Mouse (Mus musculus): ENCODE data around the gene Mmd2. TPM values are rescaled to one million over a fixed set of nuclear protein-coding genes. Genes with fewer than 3 reads are reported as not detected.

The Mmd2 gene
- total and polyA plus RNA-seq, 2 experiments from 2014 or later: 112 to 127 TPM

DNA sequence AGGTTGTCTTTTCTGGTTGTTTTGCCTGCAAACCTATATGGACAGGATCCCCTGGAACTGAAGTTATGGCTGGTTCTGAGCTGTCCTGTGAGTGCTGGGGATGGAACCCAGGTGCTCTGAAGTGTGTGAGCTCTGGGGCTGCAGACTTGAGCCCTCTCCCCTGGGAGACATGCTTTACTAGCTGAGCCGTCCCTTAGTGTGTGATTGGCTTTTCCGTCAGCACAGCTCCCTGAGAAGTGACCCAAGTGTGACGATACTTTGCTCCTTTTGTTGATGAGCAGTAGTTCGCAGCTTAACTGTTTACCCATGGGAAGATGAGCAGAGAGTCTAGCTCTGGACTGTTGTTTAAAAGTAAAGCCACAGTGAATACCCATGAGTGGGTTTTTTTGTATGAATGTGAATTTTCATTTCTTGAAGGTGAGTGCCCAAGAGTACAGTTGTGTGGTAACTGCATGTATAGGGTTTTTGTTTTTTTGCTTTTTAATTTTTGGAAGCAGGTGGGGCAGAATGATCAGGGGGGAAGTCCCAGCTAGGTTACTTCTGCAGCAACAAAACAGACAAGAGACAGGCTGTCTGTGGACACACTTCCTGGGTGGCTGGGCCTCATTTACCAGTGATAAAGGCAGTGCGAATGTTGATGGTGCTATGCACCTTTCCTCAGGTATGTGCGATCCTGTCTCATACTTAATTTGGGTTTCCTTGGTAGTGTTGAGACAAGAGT is 32.9 kb upstream of the Mmd2 start:
- TF ChIP-seq CTCF (IDR thresholded peaks at IDR 0.05; ENCODE audit: low read depth): no peak
- Histone ChIP-seq H3K4me3 (ENCODE audit: low read depth, low read length) (no peak overlapping the region), H3K27me3 (ENCODE audit: insufficient read depth, low read length) (no peaks in the 10 kb centered on the region), H3K9me3 (ENCODE audit: low read length) (no peaks in the 10 kb centered on the region), H3K27ac (ENCODE audit: low read depth, low read length) (no peak overlapping the region), H3K4me1 (ENCODE audit: insufficient read depth) (no peaks in the 10 kb centered on the region), H3K9ac (no peak overlapping the region), H3K4me2 (ENCODE audit: low read depth) (no peak overlapping the region), H3K36me3 (ENCODE audit: insufficient read depth) (peaks cover 20% of the 10 kb centered on the region)
- DNase-seq (no peak), ATAC-seq (no peak)
- 90% methylated on average over 6 of the region's 6 CpGs for WGBS

DNA sequence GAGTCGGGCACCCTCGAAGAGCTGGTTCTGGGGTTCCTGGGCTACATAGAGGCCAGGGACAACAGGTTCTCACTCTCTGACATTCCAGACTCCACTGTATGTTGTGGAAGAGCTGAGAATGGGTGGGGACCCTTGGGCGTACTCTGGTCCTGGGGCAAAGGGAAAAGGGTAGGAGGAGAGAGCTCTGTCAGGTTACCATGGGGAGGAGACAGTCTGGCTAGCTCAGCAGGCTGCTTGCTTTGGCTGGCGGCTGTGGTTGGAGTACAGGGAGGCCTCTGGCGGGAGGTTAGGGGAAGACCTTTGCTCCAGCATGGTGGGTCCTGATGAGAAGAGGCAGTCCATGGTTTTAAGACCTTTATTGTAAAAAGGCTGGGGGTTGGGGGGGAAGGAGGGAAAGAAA is 31.5 kb upstream of the Mmd2 start:
- H3K9ac ChIP-seq: no peak overlapping the region
- H3K9me3 ChIP-seq (ENCODE audit: low read length): no peaks in the 10 kb centered on the region
- WGBS: 84% methylated on average over 5 of the region's 5 CpGs
- no peak overlapping the region for H3K4me2 ChIP-seq (ENCODE audit: low read depth)
- H3K27me3 ChIP-seq (ENCODE audit: insufficient read depth, low read length): no peaks in the 10 kb centered on the region
- H3K4me3 ChIP-seq (ENCODE audit: low read depth, low read length): no peak overlapping the region
- DNase-seq: no peak
- no peak overlapping the region for H3K27ac ChIP-seq (ENCODE audit: low read depth, low read length)
- TF ChIP-seq CTCF (IDR thresholded peaks at IDR 0.05; ENCODE audit: low read depth): no peak
- no peaks in the 10 kb centered on the region for H3K4me1 ChIP-seq (ENCODE audit: insufficient read depth)
- no peak for ATAC-seq
- H3K36me3 ChIP-seq (ENCODE audit: insufficient read depth): peaks cover 20% of the 10 kb centered on the region

DNA sequence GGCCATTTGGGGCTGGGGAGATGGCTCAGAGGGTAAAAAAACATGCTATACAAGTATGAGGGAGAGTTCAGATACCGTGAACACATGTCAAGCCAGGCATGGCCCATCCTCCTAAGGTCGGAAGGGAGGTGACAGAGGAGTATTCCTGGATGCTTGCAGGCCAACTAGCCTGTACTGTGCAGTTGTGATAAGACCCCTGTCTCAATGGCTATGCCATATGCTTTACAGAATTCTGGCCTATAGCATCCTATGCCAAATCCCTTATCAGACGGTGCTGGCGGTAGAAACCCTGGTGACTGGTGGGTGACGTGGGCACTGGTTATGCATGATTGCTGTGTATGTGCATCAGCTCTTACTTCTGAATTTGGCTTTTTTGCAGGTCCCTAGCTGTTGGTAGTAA is 29.2 kb upstream of the Mmd2 start:
- Histone ChIP-seq H3K9ac (no peak overlapping the region), H3K27ac (ENCODE audit: low read depth, low read length) (no peak overlapping the region), H3K4me3 (ENCODE audit: low read depth, low read length) (no peak overlapping the region), H3K36me3 (ENCODE audit: insufficient read depth) (peaks cover 32% of the 10 kb centered on the region), H3K4me1 (ENCODE audit: insufficient read depth) (no peaks in the 10 kb centered on the region), H3K4me2 (ENCODE audit: low read depth) (no peak overlapping the region), H3K9me3 (ENCODE audit: low read length) (no peaks in the 10 kb centered on the region), H3K27me3 (ENCODE audit: insufficient read depth, low read length) (no peaks in the 10 kb centered on the region)
- 93% methylated on average over 5 of the region's 5 CpGs for WGBS
- TF ChIP-seq CTCF (IDR thresholded peaks at IDR 0.05; ENCODE audit: low read depth): no peak
- DNase-seq: no peak
- ATAC-seq: no peak

DNA sequence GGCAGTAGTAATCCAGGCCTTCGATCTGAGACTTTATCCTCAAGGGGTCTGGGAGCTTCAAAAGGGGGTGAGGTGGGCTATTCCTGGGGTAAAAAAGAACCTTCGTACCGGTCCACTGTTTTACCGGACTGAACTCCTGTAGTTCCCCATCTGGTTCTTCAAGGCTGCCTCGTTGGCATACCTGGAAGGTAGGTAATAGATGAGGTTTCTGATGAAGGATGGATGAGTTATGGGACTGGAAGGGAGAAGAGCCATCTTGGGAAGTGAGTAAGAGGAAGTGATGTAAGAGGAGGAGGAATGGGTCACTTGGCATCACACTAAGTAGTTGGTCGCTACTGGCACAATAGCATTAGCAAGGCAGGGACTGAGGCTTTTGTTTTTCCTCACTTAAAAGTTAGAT is 21.6 kb upstream of the Mmd2 start:
- Histone ChIP-seq H3K36me3 (ENCODE audit: insufficient read depth) (peaks cover 13% of the 10 kb centered on the region), H3K9me3 (ENCODE audit: low read length) (no peaks in the 10 kb centered on the region), H3K9ac (peak overlapping the region; percentile 71), H3K4me1 (ENCODE audit: insufficient read depth) (peaks cover 12% of the 10 kb centered on the region), H3K4me3 (ENCODE audit: low read depth, low read length) (peak overlapping the region; percentile 78), H3K4me2 (ENCODE audit: low read depth) (peak overlapping the region; percentile 61), H3K27me3 (ENCODE audit: insufficient read depth, low read length) (no peaks in the 10 kb centered on the region), H3K27ac (ENCODE audit: low read depth, low read length) (no peak overlapping the region)
- ATAC-seq (no peak), DNase-seq (peak; percentile 38)
- no peak for TF ChIP-seq CTCF (IDR thresholded peaks at IDR 0.05; ENCODE audit: low read depth)
- WGBS: 4% methylated on average over 6 of the region's 6 CpGs

DNA sequence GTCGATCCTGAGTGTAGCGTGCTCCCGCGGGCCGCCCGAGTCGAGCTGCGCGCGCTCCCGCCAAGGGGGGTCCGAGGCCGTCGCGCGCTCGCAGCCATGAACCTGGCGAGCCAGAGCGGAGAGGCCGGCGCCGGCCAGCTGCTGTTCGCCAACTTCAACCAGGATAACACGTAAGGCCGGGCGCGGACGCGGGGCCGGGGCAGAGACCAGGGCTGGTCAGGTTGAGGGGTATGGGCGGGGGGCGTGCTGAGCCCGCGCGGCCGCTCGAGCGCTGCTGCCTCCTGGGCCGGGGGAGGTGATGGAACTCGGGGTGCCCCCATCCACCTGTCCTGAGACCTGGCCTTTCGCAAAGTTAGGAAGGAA is 21.0 kb upstream of the Mmd2 start:
- peak overlapping the region; percentile 61 for H3K4me2 ChIP-seq (ENCODE audit: low read depth)
- H3K4me1 ChIP-seq (ENCODE audit: insufficient read depth): peaks cover 12% of the 10 kb centered on the region
- peak overlapping the region; percentile 76 for H3K27ac ChIP-seq (ENCODE audit: low read depth, low read length)
- ATAC-seq: peak; percentile 49
- H3K9me3 ChIP-seq (ENCODE audit: low read length): no peaks in the 10 kb centered on the region
- H3K4me3 ChIP-seq (ENCODE audit: low read depth, low read length): peak overlapping the region; percentile 78
- peak overlapping the region; percentile 71 for H3K9ac ChIP-seq
- no peaks in the 10 kb centered on the region for H3K27me3 ChIP-seq (ENCODE audit: insufficient read depth, low read length)
- 4% methylated on average over 34 of the region's 41 CpGs for WGBS
- peaks cover 13% of the 10 kb centered on the region for H3K36me3 ChIP-seq (ENCODE audit: insufficient read depth)
- no peak for DNase-seq
- TF ChIP-seq CTCF (IDR thresholded peaks at IDR 0.05; ENCODE audit: low read depth): no peak

DNA sequence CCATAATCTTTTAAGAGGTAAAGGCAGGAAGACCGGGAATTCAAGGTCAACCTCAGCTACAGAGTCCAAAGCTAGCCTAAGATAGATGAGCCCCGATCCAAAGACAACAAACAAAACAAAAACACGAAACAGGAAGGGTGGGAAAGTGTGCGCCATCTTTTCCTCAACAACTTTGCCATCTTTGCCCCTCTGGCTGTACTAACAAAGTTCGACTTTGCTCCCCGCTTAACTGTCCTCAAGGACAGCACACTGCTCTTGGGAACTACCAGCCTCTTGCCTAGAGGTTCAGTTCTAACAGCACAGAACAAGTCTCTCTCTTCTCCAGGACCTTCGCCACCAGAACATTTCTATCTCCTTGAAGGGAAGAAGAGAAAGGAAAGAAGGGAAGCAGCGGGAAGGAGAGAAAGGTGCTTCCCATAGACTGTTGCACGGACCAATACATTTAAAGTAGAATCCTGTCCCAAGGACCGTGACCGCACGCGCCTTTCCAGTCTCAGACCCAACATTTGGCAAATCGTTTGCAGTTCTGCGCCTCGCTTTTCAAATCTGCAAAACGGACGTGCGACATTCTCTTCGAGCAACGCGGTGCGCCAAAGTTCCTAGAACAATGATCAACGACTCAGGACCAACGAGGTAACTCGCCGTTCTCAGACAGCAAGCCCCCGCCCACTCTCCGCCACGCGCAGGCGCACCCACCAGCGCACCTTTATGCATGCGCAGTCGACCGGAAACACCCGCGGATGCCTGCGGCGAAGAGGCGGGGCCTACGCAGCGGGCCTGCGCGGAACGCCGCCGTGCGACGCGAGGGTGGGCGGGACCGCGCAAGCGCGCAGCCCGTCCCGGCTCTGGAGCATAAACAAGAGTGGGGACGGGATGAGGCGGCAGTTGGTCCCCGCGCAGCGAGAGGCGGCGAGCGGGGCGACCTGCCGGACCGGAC is 20.4 kb upstream of the Mmd2 start:
- DNase-seq: peak; percentile 98
- Histone ChIP-seq H3K27ac (ENCODE audit: low read depth, low read length) (peak overlapping the region; percentile 79), H3K4me2 (ENCODE audit: low read depth) (peak overlapping the region; percentile 61), H3K4me1 (ENCODE audit: insufficient read depth) (peaks cover 12% of the 10 kb centered on the region), H3K9me3 (ENCODE audit: low read length) (no peaks in the 10 kb centered on the region), H3K27me3 (ENCODE audit: insufficient read depth, low read length) (no peaks in the 10 kb centered on the region), H3K36me3 (ENCODE audit: insufficient read depth) (peaks cover 10% of the 10 kb centered on the region), H3K4me3 (ENCODE audit: low read depth, low read length) (peak overlapping the region; percentile 78), H3K9ac (peak overlapping the region; percentile 71)
- ATAC-seq: peak; percentile 99
- 1% methylated on average over 69 of the region's 69 CpGs for WGBS
- TF ChIP-seq CTCF (IDR thresholded peaks at IDR 0.05; ENCODE audit: low read depth): no peak

DNA sequence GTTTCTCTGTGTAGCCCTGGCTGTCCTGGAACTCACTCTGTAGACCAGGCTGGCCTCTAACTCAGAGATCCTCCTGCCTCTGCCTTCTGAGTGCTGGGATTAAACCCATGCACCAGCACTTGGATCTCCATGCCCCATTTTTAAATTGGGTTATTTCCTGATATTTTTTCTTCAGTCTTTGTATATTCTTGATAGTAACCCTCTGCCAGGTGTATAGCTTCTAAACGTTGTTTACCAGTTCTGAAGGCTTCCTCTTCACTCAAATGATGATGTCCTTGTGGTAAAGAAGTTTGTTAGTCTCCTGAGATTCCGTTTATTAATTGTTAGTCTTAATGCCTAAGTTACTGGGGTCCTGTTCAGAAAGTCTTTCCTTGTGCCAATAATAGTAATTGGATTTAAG is 18.8 kb upstream of the Mmd2 start, which contains the start of gene Wipi2:
Gene Wipi2, plus strand, starts transcription at position 301 of the 400 bp plus-strand sequence.
- H3K4me3 ChIP-seq (ENCODE audit: low read depth, low read length): peak within 1 kb of the TSS; percentile 78
- H3K4me2 ChIP-seq (ENCODE audit: low read depth): peak within 1 kb of the TSS; percentile 61
- 0 out of 2 replicates have a peak within 1 kb of the TSS, but pooled peaks have one; percentile 71 for H3K9ac ChIP-seq
- ATAC-seq (no peak), DNase-seq (no peak)
- whole genome bisulfite sequencing: 95% methylated on average over 2 of the region's 2 CpGs
- H3K27ac ChIP-seq (ENCODE audit: low read depth, low read length): no peak within 1 kb of the TSS
- H3K4me1 ChIP-seq (ENCODE audit: insufficient read depth): peaks cover 12% of the 10 kb centered on the region
- H3K36me3 ChIP-seq (ENCODE audit: insufficient read depth): no peaks in the 10 kb centered on the region
- TF ChIP-seq CTCF (IDR thresholded peaks at IDR 0.05; ENCODE audit: low read depth): no peak
- H3K9me3 ChIP-seq (ENCODE audit: low read length): no peaks in the 10 kb centered on the region
- H3K27me3 ChIP-seq (ENCODE audit: insufficient read depth, low read length): no peaks in the 10 kb centered on the region
